Mouse (Mus musculus): ENCODE measurements around the gene Tmem107.

GRCm38 (mm10) chr11:69034585-69034984, 36.0 kb upstream of the Tmem107 start:
- no peak for TF ChIP-seq GABPA (IDR thresholded peaks at IDR 0.05; ENCODE audit: insufficient replicate concordance, low read depth, low read length)
- no peak for TF ChIP-seq CTCF (conservative IDR thresholded peaks at IDR 0.05 in 1 of 2, IDR thresholded peaks at IDR 0.05 in 1 of 2; ENCODE audit: low read depth in 2 of 2, low read length in 2 of 2)
- TF ChIP-seq E2F4 (IDR thresholded peaks at IDR 0.05; ENCODE audit: insufficient replicate concordance, low read depth, low read length), result no peak
- no peak for TF ChIP-seq POLR2A (IDR thresholded peaks at IDR 0.05; ENCODE audit: low read depth, low read length)
- TF ChIP-seq RAD21 (IDR thresholded peaks at IDR 0.05; ENCODE audit: low read depth, low read length), result no peak
- TF ChIP-seq CHD1 (IDR thresholded peaks at IDR 0.05; ENCODE audit: low read depth, low read length), result no peak
- TF ChIP-seq ZMIZ1 (IDR thresholded peaks at IDR 0.05; ENCODE audit: low read depth, low read length), result no peak
- TF ChIP-seq MAFK (IDR thresholded peaks at IDR 0.05; ENCODE audit: insufficient replicate concordance, low read length), result no peak
